Comparison of ENCODE assay signal across 17 mouse cellular contexts in the genomic region with DNA sequence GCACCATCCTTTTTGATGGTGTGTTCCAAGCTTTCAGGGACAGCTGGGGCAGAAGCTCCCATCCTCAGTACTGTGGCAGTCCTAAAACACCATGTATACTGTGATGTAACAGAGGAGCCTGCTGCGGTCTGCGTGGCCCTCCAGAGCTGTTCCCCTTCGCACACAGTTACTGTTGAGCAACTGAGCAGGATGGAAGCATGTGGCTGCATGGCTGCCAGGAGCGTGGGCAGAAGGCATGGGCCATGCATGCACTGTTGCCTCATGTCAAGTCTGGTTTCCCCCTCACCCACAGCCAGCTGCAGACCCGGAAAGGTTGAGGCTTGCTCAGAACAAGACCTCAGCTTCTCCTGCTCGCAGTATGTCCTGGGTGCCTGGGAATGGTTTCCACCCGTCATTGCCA. TPM values are rescaled to one million over a fixed set of nuclear protein-coding genes. Genes with fewer than 3 reads are reported as not detected.
A peak's percentile ranks its signal among the peaks of the same experiment; 100 is the strongest.
DNase-seq lines count a peak whose midpoint lies in the region; ATAC-seq and TF ChIP-seq lines count a peak whose summit lies in the region.
"Had no signal": no experiment of that assay in that cellular context is flagged by ENCODE, and none has a peak within 500 bp of the region (broad histone marks: within the 10 kb centered on the region; RNA-seq: fewer than 3 reads in every experiment).

No protein-coding gene starts in this region.

- intact Hi-C loops in heart, postnatal 10 days (cut with DNase I), result no loop called here
- intact Hi-C loops in heart, postnatal 14 days (cut with DNase I), result no loop called here

- no peak overlapping the region for H3K4me3 ChIP-seq in liver, postnatal 0 days (ENCODE audit: low read depth, low read length)
- H3K4me3 ChIP-seq: embryonic facial prominence, embryonic 15.5 days had no signal

- peak; percentile 42; the same call in 1 of the 2 replicates for ATAC-seq in frontal cortex, adult (ENCODE audit: low TSS enrichment)
- ATAC-seq in liver, postnatal 0 days, result peak; percentile 43; the same call in 1 of the 2 replicates
- ATAC-seq: forebrain, embryonic 16.5 days had no signal

- no peaks in the 10 kb centered on the region for H3K4me1 ChIP-seq in liver, postnatal 0 days (ENCODE audit: insufficient read depth)
- H3K4me1 ChIP-seq: embryonic facial prominence, embryonic 15.5 days had no signal

- H3K9ac ChIP-seq in liver, postnatal 0 days (replicated peaks), result no peak overlapping the region
- H3K9ac ChIP-seq: embryonic facial prominence, embryonic 15.5 days; lung, embryonic 14.5 days had no signal

- no peaks in the 10 kb centered on the region for H3K27me3 ChIP-seq in liver, postnatal 0 days (ENCODE audit: insufficient read depth, low read length)
- H3K27me3 ChIP-seq: embryonic facial prominence, embryonic 15.5 days had no signal

- WGBS in liver, postnatal 0 days (ENCODE audit: insufficient replicate concordance), result 60% methylated on average over 7 of the region's 7 CpGs

- TF ChIP-seq EP300 in liver, postnatal 0 days (IDR thresholded peaks at IDR 0.05; ENCODE audit: low read depth), result no peak

- H3K9me3 ChIP-seq in liver, postnatal 0 days (ENCODE audit: low read length), result no peaks in the 10 kb centered on the region
- H3K9me3 ChIP-seq: embryonic facial prominence, embryonic 15.5 days; G1E had no signal

- no peak for DNase-seq in frontal cortex, postnatal 25 days (ENCODE audit: low spot score in 2 of 2)
- DNase-seq in right cerebral cortex, adult 18-20 months, result peak; percentile 29
- DNase-seq in right cerebral cortex, postnatal 4 days, result no peak
- peak; percentile 24 for DNase-seq in liver, postnatal 0 days
- no peak for DNase-seq in heart, postnatal 10 days
- DNase-seq in heart, postnatal 14 days, result no peak
- no peak for DNase-seq in gastrocnemius, postnatal 10 days
- DNase-seq: cerebellum, postnatal 10 days; heart, adult 18-20 months; kidney, adult 18-20 months; lung, embryonic 14.5 days; thymus, postnatal 14 days had no signal

- no peak overlapping the region for H3K4me2 ChIP-seq in liver, postnatal 0 days (ENCODE audit: low read depth, low read length)
- H3K4me2 ChIP-seq: embryonic facial prominence, embryonic 15.5 days; lung, embryonic 14.5 days had no signal

- no peak for TF ChIP-seq CTCF in liver, postnatal 0 days (IDR thresholded peaks at IDR 0.05; ENCODE audit: low read depth)

- no peak overlapping the region for H3K27ac ChIP-seq in liver, postnatal 0 days (ENCODE audit: low read depth)
- H3K27ac ChIP-seq: embryonic facial prominence, embryonic 15.5 days had no signal

- no peaks in the 10 kb centered on the region for H3K36me3 ChIP-seq in liver, postnatal 0 days (replicated peaks; ENCODE audit: insufficient read depth, low read length)
- H3K36me3 ChIP-seq: embryonic facial prominence, embryonic 15.5 days; G1E had no signal

RNA-seq across cellular contexts. Expression of gene Oscp1, which starts 6.9 kb away (rescaled TPM):
- 0.90 and 1.5 TPM in 2 replicates for polyA plus RNA-seq in liver, postnatal 0 days (2015; fragmentation: Nextera tagmentation; extraction: Ambion mirVana)
- 1 to 10 TPM; 3.5 to 4.1 TPM for total RNA-seq in heart, postnatal 10 days (2021)
- total RNA-seq in heart, postnatal 14 days (2021), result 1 to 10 TPM; 1.8 to 2.4 TPM
- 1 to 10 TPM; 2.9 to 3.5 TPM for total RNA-seq in gastrocnemius, postnatal 10 days (2021)

RNA-seq across cellular contexts. Expression of gene Mrps15, which starts 18.5 kb away (rescaled TPM):
- 57.2 and 58.1 TPM in 2 replicates for polyA plus RNA-seq in liver, postnatal 0 days (2015; fragmentation: Nextera tagmentation; extraction: Ambion mirVana)
- total RNA-seq in heart, postnatal 10 days (2021), result 10 to 100 TPM; 64.2 to 64.3 TPM
- total RNA-seq in heart, postnatal 14 days (2021), result 10 to 100 TPM; 65.6 to 66.3 TPM
- 10 to 100 TPM; 59.0 to 61.2 TPM for total RNA-seq in gastrocnemius, postnatal 10 days (2021)

RNA-seq across cellular contexts. Expression of gene Lsm10, which starts 31.2 kb away (rescaled TPM):
- 24.7 and 27.7 TPM in 2 replicates for polyA plus RNA-seq in liver, postnatal 0 days (2015; fragmentation: Nextera tagmentation; extraction: Ambion mirVana)
- 10 to 100 TPM; 11.0 to 14.3 TPM for total RNA-seq in heart, postnatal 10 days (2021)
- total RNA-seq in heart, postnatal 14 days (2021), result 10 to 100 TPM in 1 of 2 experiments, 1 to 10 TPM in 1; 9.2 to 12.8 TPM
- 10 to 100 TPM in 1 of 2 experiments, 1 to 10 TPM in 1; 8.0 to 10.8 TPM for total RNA-seq in gastrocnemius, postnatal 10 days (2021)

RNA-seq across cellular contexts. Expression of gene Stk40, which starts 38.5 kb away (rescaled TPM):
- polyA plus RNA-seq in liver, postnatal 0 days (2015; fragmentation: Nextera tagmentation; extraction: Ambion mirVana), result 11.3 and 12.1 TPM in 2 replicates
- 10 to 100 TPM; 22.8 to 32.7 TPM for total RNA-seq in heart, postnatal 10 days (2021)
- total RNA-seq in heart, postnatal 14 days (2021), result 10 to 100 TPM; 28.0 to 29.5 TPM
- 10 to 100 TPM; 28.8 to 39.5 TPM for total RNA-seq in gastrocnemius, postnatal 10 days (2021)

RNA-seq across cellular contexts. Expression of gene Csf3r, which starts 40.9 kb away (rescaled TPM):
- polyA plus RNA-seq in liver, postnatal 0 days (2015; fragmentation: Nextera tagmentation; extraction: Ambion mirVana), result 2.3 and 2.8 TPM in 2 replicates
- total RNA-seq in heart, postnatal 10 days (2021), result under 1 TPM; 0.47 to 0.77 TPM
- total RNA-seq in heart, postnatal 14 days (2021), result 1 to 10 TPM in 1 of 2 experiments, under 1 TPM in 1; 0.67 to 2.1 TPM
- total RNA-seq in gastrocnemius, postnatal 10 days (2021), result 1 to 10 TPM in 1 of 2 experiments, not detected in 1; 1.1 TPM
- polyA plus RNA-seq: hindbrain, embryonic 11.5 days had no signal

Comparison
In these comparisons a context has a peak if more than half of its experiments do, and no peak if none do; other contexts are left out.
1. DNase-seq: peak in right cerebral cortex, adult 18-20 months (single experiment) and liver, postnatal 0 days (single experiment); none in frontal cortex, postnatal 25 days (0 of 2), right cerebral cortex, postnatal 4 days (single experiment), heart, postnatal 10 days (0 of 2), heart, postnatal 14 days (0 of 2) and gastrocnemius, postnatal 10 days (single experiment).